Comparison of ENCODE assay signal across 8 mouse cellular contexts in the genomic region with DNA sequence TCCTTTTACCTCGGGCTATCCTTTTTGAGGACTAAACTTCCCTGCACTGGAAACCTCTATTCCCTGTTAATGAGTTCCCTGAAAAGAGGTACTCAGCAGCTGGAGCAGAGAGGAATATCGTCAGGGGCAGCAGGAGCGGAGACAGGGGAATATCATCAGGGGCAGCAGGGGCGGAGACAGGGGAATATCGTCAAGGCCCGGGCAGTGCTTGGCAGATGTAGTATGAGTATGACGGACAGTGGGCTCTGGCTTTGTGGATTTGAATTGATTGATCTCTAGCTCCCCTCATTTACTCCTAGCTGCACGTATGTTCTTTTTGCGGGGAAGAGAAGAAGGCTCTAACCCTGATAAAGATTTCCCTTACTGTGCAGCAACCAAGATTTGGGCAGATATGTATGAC. TPM values are rescaled to one million over a fixed set of nuclear protein-coding genes. Genes with fewer than 3 reads are reported as not detected.
DNase-seq lines count a peak whose midpoint lies in the region; ATAC-seq and TF ChIP-seq lines count a peak whose summit lies in the region.

No protein-coding gene starts in this region.

- H3K9me3 ChIP-seq in lung, embryonic 14.5 days (ENCODE audit: low read depth, low read length): no peaks in the 10 kb centered on the region
- no peaks in the 10 kb centered on the region for H3K9me3 ChIP-seq in hindbrain, embryonic 16.5 days (ENCODE audit: control insufficient read depth, low read length)
- H3K9me3 ChIP-seq in midbrain, postnatal 0 days (ENCODE audit: low read length): no peaks in the 10 kb centered on the region

- no peak overlapping the region; the same call in 1 of the 2 replicates for H3K9ac ChIP-seq in lung, embryonic 14.5 days
- H3K9ac ChIP-seq in hindbrain, embryonic 16.5 days (ENCODE audit: low read depth, low read length): peak overlapping the region; percentile 93
- H3K9ac ChIP-seq in midbrain, postnatal 0 days (replicated peaks; ENCODE audit: low read length, poor library complexity, severe bottlenecking): peak overlapping the region; percentile 74; the same call in 1 of the 2 replicates

- no peaks in the 10 kb centered on the region for H3K27me3 ChIP-seq in lung, embryonic 14.5 days (ENCODE audit: insufficient read depth, low read length)
- H3K27me3 ChIP-seq in hindbrain, embryonic 16.5 days (replicated peaks; ENCODE audit: control insufficient read depth, insufficient read depth, low read length): 0 out of 2 replicates have a peak, but pooled peaks cover 2% of the 10 kb centered on the region
- H3K27me3 ChIP-seq in midbrain, postnatal 0 days (ENCODE audit: insufficient read depth, low read length): no peaks in the 10 kb centered on the region

- H3K27ac ChIP-seq in lung, embryonic 14.5 days (ENCODE audit: low read depth): peak overlapping the region; percentile 12; the same call in 1 of the 2 replicates
- peak overlapping the region; percentile 69; the same call in 1 of the 2 replicates for H3K27ac ChIP-seq in embryonic fibroblast, embryonic 13.5 days (ENCODE audit: insufficient read depth, low read length)
- H3K27ac ChIP-seq in hindbrain, embryonic 16.5 days (ENCODE audit: low read depth, low read length): peak overlapping the region; percentile 95
- H3K27ac ChIP-seq in midbrain, postnatal 0 days (ENCODE audit: low read depth, low read length): peak overlapping the region; percentile 94

- intact Hi-C loops in left cerebral cortex, postnatal 36 days (cut with DNase I): no loop called here

- peak; percentile 1 for DNase-seq in lung, embryonic 14.5 days
- no peak for DNase-seq in lung, postnatal 36 days
- DNase-seq in midbrain, postnatal 0 days (ENCODE audit: low spot score): no peak
- DNase-seq in left cerebral cortex, postnatal 36 days (ENCODE audit: low spot score in 2 of 2): no peak
- no peak for DNase-seq in lung, postnatal 14 days
- DNase-seq in lung, postnatal 10 days: no peak

- peaks cover 11% of the 10 kb centered on the region for H3K4me1 ChIP-seq in lung, embryonic 14.5 days (ENCODE audit: insufficient read depth)
- no peaks in the 10 kb centered on the region for H3K4me1 ChIP-seq in embryonic fibroblast, embryonic 13.5 days (ENCODE audit: control insufficient read depth, insufficient read depth, low read length)
- H3K4me1 ChIP-seq in hindbrain, embryonic 16.5 days (ENCODE audit: control insufficient read depth, insufficient read depth, low read depth, low read length): peaks cover 24% of the 10 kb centered on the region
- 0 out of 2 replicates have a peak, but pooled peaks cover 7% of the 10 kb centered on the region for H3K4me1 ChIP-seq in midbrain, postnatal 0 days (ENCODE audit: insufficient read depth, low read length)

- ATAC-seq in lung, embryonic 14.5 days (ENCODE audit: insufficient read depth): no peak
- peak; percentile 13; the same call in 1 of the 2 replicates for ATAC-seq in hindbrain, embryonic 16.5 days
- ATAC-seq in midbrain, postnatal 0 days (ENCODE audit: low FRiP score): no peak

- TF ChIP-seq POLR2A in embryonic fibroblast, embryonic 13.5 days (IDR thresholded peaks at IDR 0.05; ENCODE audit: low read depth, low read length): no peak

- H3K4me2 ChIP-seq in lung, embryonic 14.5 days: peak overlapping the region; percentile 79
- peak overlapping the region; percentile 93 for H3K4me2 ChIP-seq in hindbrain, embryonic 16.5 days (ENCODE audit: low read length)
- H3K4me2 ChIP-seq in midbrain, postnatal 0 days (ENCODE audit: low read depth, low read length, poor library complexity, severe bottlenecking): peak overlapping the region; percentile 84

- 51% methylated on average over 9 of the region's 9 CpGs for whole genome bisulfite sequencing in lung, embryonic 14.5 days
- 48% methylated on average over 9 of the region's 9 CpGs for WGBS in hindbrain, embryonic 16.5 days
- WGBS in midbrain, postnatal 0 days: 40% methylated on average over 9 of the region's 9 CpGs

- TF ChIP-seq CTCF in lung, embryonic 14.5 days (IDR thresholded peaks at IDR 0.05; ENCODE audit: low read depth): no peak
- no peak for TF ChIP-seq CTCF in embryonic fibroblast, embryonic 13.5 days (IDR thresholded peaks at IDR 0.05; ENCODE audit: borderline replicate concordance, insufficient read depth, low read length)
- no peak for TF ChIP-seq CTCF in midbrain, postnatal 0 days (IDR thresholded peaks at IDR 0.05)

- H3K36me3 ChIP-seq in lung, embryonic 14.5 days (ENCODE audit: insufficient read depth): peaks cover 10% of the 10 kb centered on the region; the same call in 1 of the 2 replicates
- no peaks in the 10 kb centered on the region for H3K36me3 ChIP-seq in hindbrain, embryonic 16.5 days (ENCODE audit: control insufficient read depth, insufficient read depth, low read length)
- no peaks in the 10 kb centered on the region for H3K36me3 ChIP-seq in midbrain, postnatal 0 days (ENCODE audit: insufficient read depth, low read length)

- H3K4me3 ChIP-seq in lung, embryonic 14.5 days (ENCODE audit: low read depth, low read length): peak overlapping the region; percentile 83
- peak overlapping the region; percentile 28 for H3K4me3 ChIP-seq in embryonic fibroblast, embryonic 13.5 days (ENCODE audit: insufficient read depth, low read length)
- H3K4me3 ChIP-seq in hindbrain, embryonic 16.5 days (ENCODE audit: low read length): peak overlapping the region; percentile 98
- H3K4me3 ChIP-seq in midbrain, postnatal 0 days (ENCODE audit: low read depth, low read length): peak overlapping the region; percentile 78

RNA-seq across cellular contexts. Expression of a gene that starts 0.7 kb away (rescaled TPM):
- polyA plus RNA-seq in lung, embryonic 14.5 days (2014; fragmentation: Nextera tagmentation; extraction: Ambion mirVana): 18.8 and 18.9 TPM in 2 replicates
- 24.4 and 26.3 TPM in 2 replicates for polyA plus RNA-seq in embryonic fibroblast, embryonic 13.5 days (2011; ENCODE audit: insufficient read length, low read depth, missing spikeins)
- 5.9 and 7.5 TPM in 2 replicates for polyA plus RNA-seq in hindbrain, embryonic 16.5 days (2015; fragmentation: Nextera tagmentation; extraction: Ambion mirVana)
- total RNA-seq in midbrain, postnatal 0 days (2014; rRNA removed): 29.0 and 62.5 TPM in 2 replicates
- polyA plus RNA-seq in midbrain, postnatal 0 days (2015; fragmentation: Nextera tagmentation; extraction: Ambion mirVana): 9.0 and 10.1 TPM in 2 replicates
- total RNA-seq in left cerebral cortex, postnatal 36 days (2021): 10 to 100 TPM; 19.3 to 22.7 TPM

RNA-seq across cellular contexts. Expression of a gene that starts 1.3 kb away (rescaled TPM):
- 83.7 and 85.2 TPM in 2 replicates for polyA plus RNA-seq in lung, embryonic 14.5 days (2014; fragmentation: Nextera tagmentation; extraction: Ambion mirVana)
- polyA plus RNA-seq in embryonic fibroblast, embryonic 13.5 days (2011; ENCODE audit: insufficient read length, low read depth, missing spikeins): 30.6 and 39.2 TPM in 2 replicates
- 30.7 and 34.4 TPM in 2 replicates for polyA plus RNA-seq in hindbrain, embryonic 16.5 days (2015; fragmentation: Nextera tagmentation; extraction: Ambion mirVana)
- 19.9 and 26.2 TPM in 2 replicates for total RNA-seq in midbrain, postnatal 0 days (2014; rRNA removed)
- 21.3 and 24.3 TPM in 2 replicates for polyA plus RNA-seq in midbrain, postnatal 0 days (2015; fragmentation: Nextera tagmentation; extraction: Ambion mirVana)
- 10 to 100 TPM; 12.3 to 17.8 TPM for total RNA-seq in left cerebral cortex, postnatal 36 days (2021)

RNA-seq across cellular contexts. Expression of a gene that starts 44.3 kb away (rescaled TPM):
- 17.2 and 18.3 TPM in 2 replicates for polyA plus RNA-seq in lung, embryonic 14.5 days (2014; fragmentation: Nextera tagmentation; extraction: Ambion mirVana)
- 11.2 and 12.6 TPM in 2 replicates for polyA plus RNA-seq in embryonic fibroblast, embryonic 13.5 days (2011; ENCODE audit: insufficient read length, low read depth, missing spikeins)
- 24.4 and 24.7 TPM in 2 replicates for polyA plus RNA-seq in hindbrain, embryonic 16.5 days (2015; fragmentation: Nextera tagmentation; extraction: Ambion mirVana)
- 9.7 and 12.5 TPM in 2 replicates for total RNA-seq in midbrain, postnatal 0 days (2014; rRNA removed)
- 22.2 and 23.3 TPM in 2 replicates for polyA plus RNA-seq in midbrain, postnatal 0 days (2015; fragmentation: Nextera tagmentation; extraction: Ambion mirVana)
- 10 to 100 TPM; 15.0 to 17.8 TPM for total RNA-seq in left cerebral cortex, postnatal 36 days (2021)

Comparison
In these comparisons a context has a peak if more than half of its experiments do, and no peak if none do; other contexts are left out.
1. H3K27ac ChIP-seq: peak in every context shown above with its lines; median percentile 95 in hindbrain, embryonic 16.5 days; 94 in midbrain, postnatal 0 days; 69 in embryonic fibroblast, embryonic 13.5 days; 12 in lung, embryonic 14.5 days.
2. H3K4me3 ChIP-seq: peak in every context shown above with its lines; median percentile 98 in hindbrain, embryonic 16.5 days; 83 in lung, embryonic 14.5 days; 78 in midbrain, postnatal 0 days; 28 in embryonic fibroblast, embryonic 13.5 days.